Mouse (Mus musculus) liver, embryonic 14.5 days (tissue): Measurements from ENCODE around the gene Lamb3. TPM values are rescaled to one million over a fixed set of nuclear protein-coding genes. Genes with fewer than 3 reads are reported as not detected.

Experiments
- ATAC-seq: fragments of 200-750 bp; cut with Nextera tagmentation; 2 replicates; pipeline ENCODE4 v1.8.0; 2017; ENCODE audit warnings: moderate number of reproducible peaks, mild to moderate bottlenecking, moderate library complexity; ENCODE audit not compliant: insufficient read depth
- DNase-seq, 3 experiments: peaks; one replicate each; pipeline ENCODE4 v3.0.0-alpha.2; 2012 to 2013; ENCODE audit warnings: low read depth in 3 of 3, low spot score in 3 of 3
- H3K27ac ChIP-seq: fragments of 300-500 bp; sonication (generic); 2 replicates; pipeline ENCODE4 v1.5.1; 2014; ENCODE audit warnings: moderate library complexity, mild to moderate bottlenecking, control low read depth, inconsistent platforms
- H3K27me3 ChIP-seq: fragments of 300-500 bp; sonication (generic); 2 replicates; pipeline ENCODE4 v1.6.1; 2014; ENCODE audit warnings: mild to moderate bottlenecking, low read length, moderate library complexity; ENCODE audit not compliant: control insufficient read depth, insufficient read depth
- H3K36me3 ChIP-seq: fragments of 300-500 bp; sonication (generic); replicated peaks from 2 replicates; pipeline ENCODE4 v1.6.1; 2014; ENCODE audit warnings: low read depth; ENCODE audit not compliant: control insufficient read depth, insufficient read depth
- H3K4me1 ChIP-seq, 2 experiments: fragments of 200-500 bp in 1 of 2; fragments of 300-500 bp in 1 of 2; sonication (generic) in 1 of 2; replicated peaks; 2 replicates each; pipeline ENCODE4 v1.6.1; 2012 to 2014; ENCODE audit warnings: antibody characterized with exemption in 1 of 2, inconsistent platforms in 1 of 2, low read length in 1 of 2; ENCODE audit not compliant: control insufficient read depth in 2 of 2, insufficient read depth in 2 of 2
- H3K4me2 ChIP-seq: fragments of 300-500 bp; sonication (generic); 2 replicates; pipeline ENCODE4 v1.6.1; 2014; ENCODE audit warnings: low read depth, mild to moderate bottlenecking, control low read depth, moderate library complexity
- H3K4me3 ChIP-seq, 2 experiments: fragments of 200-500 bp in 1 of 2; fragments of 300-500 bp in 1 of 2; sonication (generic) in 1 of 2; 2 replicates each; pipeline ENCODE4 v1.5.1; 2012 to 2014; ENCODE audit warnings: low read depth in 2 of 2, low read length in 2 of 2, mild to moderate bottlenecking in 2 of 2, control low read depth in 1 of 2, inconsistent platforms in 1 of 2, moderate library complexity in 1 of 2; ENCODE audit not compliant: insufficient read depth in 1 of 2
- H3K9ac ChIP-seq: fragments of 300-500 bp; sonication (generic); replicated peaks from 2 replicates; pipeline ENCODE4 v1.6.1; 2014; ENCODE audit warnings: mild to moderate bottlenecking, control low read depth, moderate library complexity
- H3K9me3 ChIP-seq: fragments of 300-500 bp; sonication (generic); 2 replicates; pipeline ENCODE4 v1.6.1; 2016; ENCODE audit warnings: low read length, mixed read lengths; ENCODE audit not compliant: control insufficient read depth
- CTCF ChIP-seq: IDR thresholded peaks from 2 replicates; pipeline ENCODE4 v1.5.1; 2016; ENCODE audit warnings: antibody characterized with exemption, low read depth, control low read depth
- EP300 ChIP-seq: IDR thresholded peaks from 2 replicates; pipeline ENCODE4 v1.6.1; 2016; ENCODE audit warnings: antibody characterized with exemption, low read depth
- WGBS: fragments of 180-500 bp; shearing (Covaris S2); extraction: QIAGEN DNeasy Blood & Tissue Kit; methylation state at CpG from one replicate; pipeline ENCODE4 v1.1.7; 2014; ENCODE audit not compliant: insufficient replicate concordance; 5-methylcytosine and 5-hydroxymethylcytosine counted together
- polyA plus RNA-seq, 2 experiments: library from polyadenylated mRNA; depleted of rRNA in 1 of 2; stranded (reverse) in 1 of 2; unstranded in 1 of 2; fragments of >200 nt; fragmentation: Nextera tagmentation in 1 of 2; extraction: Ambion mirVana in 1 of 2; gene quantifications; 2 replicates each; pipeline versions ENCODE4 v1.2.1 to v1.2.3; 2012 to 2014

The Lamb3 gene
- polyA plus RNA-seq, 2 experiments: 0.17 to 0.28 TPM

GRCm38 (mm10) chr1:193306832-193307231 is 99.3 kb downstream of the Lamb3 start:
- no peak overlapping the region for H3K27ac ChIP-seq
- H3K4me2 ChIP-seq: no peak overlapping the region
- H3K27me3 ChIP-seq: no peaks in the 10 kb centered on the region
- TF ChIP-seq EP300 (no peak), CTCF (no peak)
- DNase-seq (no peak), ATAC-seq (no peak)
- H3K4me1 ChIP-seq: peaks cover 0 to 8% of the 10 kb centered on the region in 2 experiments; a peak in 2 of 4 replicates
- WGBS: 64% methylated on average over 2 of the region's 2 CpGs
- no peaks in the 10 kb centered on the region for H3K9me3 ChIP-seq
- no peak overlapping the region for H3K4me3 ChIP-seq
- no peak overlapping the region for H3K9ac ChIP-seq
- no peaks in the 10 kb centered on the region for H3K36me3 ChIP-seq

GRCm38 (mm10) chr1:193309785-193310518 is 102.5 kb downstream of the Lamb3 start:
- DNase-seq (no peak), ATAC-seq (no peak)
- no peak overlapping the region for H3K4me3 ChIP-seq
- H3K4me2 ChIP-seq: no peak overlapping the region
- TF ChIP-seq CTCF (no peak), EP300 (no peak)
- 19% methylated on average over 1 of the region's 1 CpGs for WGBS
- no peaks in the 10 kb centered on the region for H3K27me3 ChIP-seq
- H3K36me3 ChIP-seq: no peaks in the 10 kb centered on the region
- no peak overlapping the region for H3K27ac ChIP-seq
- peaks cover 0 to 19% of the 10 kb centered on the region in 2 experiments; a peak in 2 of 4 replicates for H3K4me1 ChIP-seq
- H3K9ac ChIP-seq: no peak overlapping the region
- no peaks in the 10 kb centered on the region for H3K9me3 ChIP-seq

- TF ChIP-seq EP300: no peak
- no peak for TF ChIP-seq CTCF
- ATAC-seq (no peak), DNase-seq (no peak)
- Histone ChIP-seq H3K36me3 (no peaks in the 10 kb centered on the region), H3K27me3 (no peaks in the 10 kb centered on the region), H3K9me3 (no peaks in the 10 kb centered on the region), H3K4me2 (no peak overlapping the region), H3K4me3 (no peak overlapping the region), H3K9ac (no peak overlapping the region), H3K4me1 (peaks cover 0 to 19% of the 10 kb centered on the region in 2 experiments; a peak in 2 of 4 replicates), H3K27ac (no peak overlapping the region)
- WGBS: 63% methylated on average over 3 of the region's 3 CpGs
Measured at GRCm38 (mm10) chr1:193310519-193311085, 103.1 kb downstream of the Lamb3 start.

GRCm38 (mm10) chr1:193311596-193311995 is 104.1 kb downstream of the Lamb3 start:
- Histone ChIP-seq H3K4me3 (no peak overlapping the region), H3K9me3 (no peaks in the 10 kb centered on the region), H3K4me2 (no peak overlapping the region; the same call in 1 of the 2 replicates), H3K27ac (no peak overlapping the region), H3K36me3 (no peaks in the 10 kb centered on the region), H3K4me1 (peaks cover 0 to 19% of the 10 kb centered on the region in 2 experiments; a peak in 2 of 4 replicates), H3K9ac (no peak overlapping the region), H3K27me3 (no peaks in the 10 kb centered on the region)
- ATAC-seq: peak; percentile 76
- peak; percentile 13 to 36 (median 30) for DNase-seq
- TF ChIP-seq EP300 (no peak), CTCF (no peak)
- WGBS: 35% methylated on average over 1 of the region's 1 CpGs

- Histone ChIP-seq H3K4me1 (peaks cover 0 to 21% of the 10 kb centered on the region in 2 experiments; a peak in 2 of 4 replicates), H3K9me3 (no peaks in the 10 kb centered on the region), H3K36me3 (no peaks in the 10 kb centered on the region), H3K27me3 (no peaks in the 10 kb centered on the region), H3K4me3 (no peak overlapping the region), H3K9ac (no peak overlapping the region), H3K27ac (no peak overlapping the region), H3K4me2 (no peak overlapping the region)
- TF ChIP-seq CTCF (no peak), EP300 (no peak)
- ATAC-seq: no peak
- DNase-seq: no peak
- 55% methylated on average over 5 of the region's 5 CpGs for WGBS
Measured at GRCm38 (mm10) chr1:193315705-193316357, 108.3 kb downstream of the Lamb3 start.
